In the genomic region with DNA sequence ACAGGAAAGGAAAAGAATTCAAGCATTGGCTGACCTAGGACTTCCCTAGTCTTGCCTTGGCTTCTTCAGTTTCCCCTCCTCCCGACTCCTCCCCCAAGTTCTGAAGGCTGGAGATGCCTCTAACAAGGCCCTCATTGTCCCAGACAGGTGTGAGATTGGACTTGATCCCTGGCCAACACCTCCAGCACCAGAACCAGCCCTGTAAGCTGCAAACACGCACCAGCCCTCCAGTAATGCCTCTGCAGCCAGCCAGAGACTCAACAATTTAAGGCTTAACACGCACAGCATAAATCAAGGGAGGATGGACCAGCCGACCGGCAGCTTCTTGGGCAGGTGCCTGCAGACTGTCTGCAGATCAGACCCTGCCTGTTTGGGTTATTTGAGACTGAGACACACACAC, we compare ENCODE assay signal across 22 mouse cellular contexts.
DNase-seq lines count a peak whose midpoint lies in the region; ATAC-seq and TF ChIP-seq lines count a peak whose summit lies in the region.
"Had no signal": no experiment of that assay in that cellular context is flagged by ENCODE, and none has a peak within 500 bp of the region (broad histone marks: within the 10 kb centered on the region; RNA-seq: fewer than 3 reads in every experiment).

No protein-coding gene starts in this region.

- no peaks in the 10 kb centered on the region for H3K9me3 ChIP-seq in intestine, embryonic 14.5 days (ENCODE audit: control insufficient read depth, low read length)
- no peaks in the 10 kb centered on the region for H3K9me3 ChIP-seq in intestine, postnatal 0 days (ENCODE audit: control insufficient read depth)
- H3K9me3 ChIP-seq in stomach, embryonic 16.5 days (replicated peaks; ENCODE audit: control insufficient read depth, low read length) = no peaks in the 10 kb centered on the region
- no peaks in the 10 kb centered on the region for H3K9me3 ChIP-seq in stomach, postnatal 0 days (ENCODE audit: control insufficient read depth, low read length)
- H3K9me3 ChIP-seq: forebrain, embryonic 15.5 days; heart, embryonic 13.5 days; hindbrain, embryonic 13.5 days; kidney, embryonic 15.5 days; midbrain, embryonic 15.5 days; stomach, embryonic 15.5 days had no signal

- no peak overlapping the region for H3K27ac ChIP-seq in intestine, embryonic 14.5 days (ENCODE audit: low read depth)
- H3K27ac ChIP-seq in intestine, postnatal 0 days (ENCODE audit: low read depth, low read length) = no peak overlapping the region
- no peak overlapping the region for H3K27ac ChIP-seq in stomach, embryonic 16.5 days (ENCODE audit: low read length)
- H3K27ac ChIP-seq in stomach, postnatal 0 days (replicated peaks) = no peak overlapping the region
- H3K27ac ChIP-seq: forebrain, embryonic 15.5 days; heart, adult 2 months; heart, embryonic 13.5 days; hindbrain, embryonic 13.5 days; kidney, embryonic 15.5 days; macrophage; midbrain, embryonic 15.5 days; stomach, embryonic 15.5 days had no signal

- DNase-seq in intestine, embryonic 14.5 days (ENCODE audit: low spot score) = no peak
- no peak for DNase-seq in stomach, postnatal 0 days (ENCODE audit: low spot score)
- DNase-seq in gonadal fat pad, adult 2 months (ENCODE audit: low read depth) = peak; percentile 87
- no peak for DNase-seq in urinary bladder, postnatal 10 days (ENCODE audit: low spot score)
- DNase-seq: adrenal gland, postnatal 14 days; cerebellum, adult 8-10 months; cerebellum, postnatal 36 days; gastrocnemius, postnatal 10 days; heart, adult 2 months; liver, postnatal 0 days had no signal

- WGBS in intestine, embryonic 14.5 days = 25% methylated on average over 5 of the region's 5 CpGs
- WGBS in intestine, postnatal 0 days = 37% methylated on average over 5 of the region's 5 CpGs
- 39% methylated on average over 5 of the region's 5 CpGs for WGBS in stomach, embryonic 16.5 days
- whole genome bisulfite sequencing in stomach, postnatal 0 days = 35% methylated on average over 5 of the region's 5 CpGs

- no peak for TF ChIP-seq CTCF in intestine, postnatal 0 days (IDR thresholded peaks at IDR 0.05; ENCODE audit: low read depth)
- TF ChIP-seq CTCF in stomach, postnatal 0 days (IDR thresholded peaks at IDR 0.05; ENCODE audit: low read depth) = no peak

- ATAC-seq in intestine, embryonic 14.5 days (replicated peaks; ENCODE audit: low FRiP score, low TSS enrichment, low read depth) = peak; percentile 57
- ATAC-seq in intestine, postnatal 0 days = no peak
- ATAC-seq in stomach, embryonic 16.5 days (ENCODE audit: insufficient read depth, low FRiP score) = peak; percentile 22; the same call in 1 of the 2 replicates
- no peak; the same call in 1 of the 2 replicates for ATAC-seq in stomach, postnatal 0 days (ENCODE audit: low FRiP score, low TSS enrichment)
- ATAC-seq in erythroid progenitor cell, adult 5-6 weeks (replicated peaks; ENCODE audit: low FRiP score, poor library complexity, severe bottlenecking) = no peak
- ATAC-seq: forebrain, embryonic 15.5 days; liver, postnatal 0 days; midbrain, embryonic 15.5 days had no signal

- H3K4me1 ChIP-seq in intestine, embryonic 14.5 days (replicated peaks; ENCODE audit: control insufficient read depth, insufficient read depth, low read length) = peaks cover 16% of the 10 kb centered on the region; the same call in 1 of the 2 replicates
- H3K4me1 ChIP-seq in intestine, postnatal 0 days (replicated peaks; ENCODE audit: control insufficient read depth, insufficient read depth, low read length) = no peaks in the 10 kb centered on the region
- H3K4me1 ChIP-seq in stomach, embryonic 16.5 days (ENCODE audit: control insufficient read depth, insufficient read depth, low read length) = peaks cover 17% of the 10 kb centered on the region
- H3K4me1 ChIP-seq in stomach, postnatal 0 days (replicated peaks; ENCODE audit: control insufficient read depth, insufficient read depth) = peaks cover 2% of the 10 kb centered on the region; the same call in 1 of the 2 replicates

- no peak overlapping the region for H3K4me3 ChIP-seq in intestine, embryonic 14.5 days (ENCODE audit: low read depth, low read length)
- H3K4me3 ChIP-seq in intestine, postnatal 0 days (ENCODE audit: low read depth, low read length) = no peak overlapping the region
- H3K4me3 ChIP-seq in stomach, embryonic 16.5 days (replicated peaks; ENCODE audit: low read length) = no peak overlapping the region
- no peak overlapping the region for H3K4me3 ChIP-seq in stomach, postnatal 0 days (ENCODE audit: low read depth, low read length)
- no peak overlapping the region for H3K4me3 ChIP-seq in myocyte
- H3K4me3 ChIP-seq: forebrain, embryonic 15.5 days; heart, adult 2 months; heart, embryonic 13.5 days; hindbrain, embryonic 13.5 days; kidney, embryonic 15.5 days; midbrain, embryonic 15.5 days; stomach, embryonic 15.5 days had no signal

- H3K9ac ChIP-seq in intestine, embryonic 14.5 days (ENCODE audit: low read length) = no peak overlapping the region
- H3K9ac ChIP-seq in intestine, postnatal 0 days (ENCODE audit: low read depth, low read length) = no peak overlapping the region
- H3K9ac ChIP-seq in stomach, embryonic 16.5 days (ENCODE audit: low read length) = no peak overlapping the region
- H3K9ac ChIP-seq in stomach, postnatal 0 days (ENCODE audit: low read length) = no peak overlapping the region
- H3K9ac ChIP-seq: forebrain, embryonic 15.5 days; heart, embryonic 13.5 days; hindbrain, embryonic 13.5 days; kidney, embryonic 15.5 days; liver, postnatal 0 days; midbrain, embryonic 15.5 days; stomach, embryonic 15.5 days had no signal

- H3K27me3 ChIP-seq in intestine, embryonic 14.5 days (replicated peaks; ENCODE audit: control insufficient read depth, insufficient read depth, low read length) = no peaks in the 10 kb centered on the region
- H3K27me3 ChIP-seq in intestine, postnatal 0 days (replicated peaks; ENCODE audit: control insufficient read depth, insufficient read depth, low read length) = no peaks in the 10 kb centered on the region
- no peaks in the 10 kb centered on the region for H3K27me3 ChIP-seq in stomach, embryonic 16.5 days (ENCODE audit: control insufficient read depth, insufficient read depth, low read length)
- H3K27me3 ChIP-seq in stomach, postnatal 0 days (ENCODE audit: control insufficient read depth, insufficient read depth, low read length) = no peaks in the 10 kb centered on the region
- no peaks in the 10 kb centered on the region for H3K27me3 ChIP-seq in myocyte (ENCODE audit: control insufficient read depth, insufficient read depth, insufficient read length)
- H3K27me3 ChIP-seq: forebrain, embryonic 15.5 days; midbrain, embryonic 15.5 days; stomach, embryonic 15.5 days had no signal

- H3ac ChIP-seq in myocyte (ENCODE audit: control insufficient read depth, insufficient read length) = no peak overlapping the region

- peaks cover 44% of the 10 kb centered on the region for H3K79me2 ChIP-seq in myocyte (ENCODE audit: control insufficient read depth, insufficient read depth)

- TF ChIP-seq POLR2A in myocyte (IDR thresholded peaks at IDR 0.05; ENCODE audit: insufficient read length, low read depth) = no peak

- no peaks in the 10 kb centered on the region for H3K36me3 ChIP-seq in intestine, embryonic 14.5 days (ENCODE audit: control insufficient read depth, insufficient read depth, low read length)
- H3K36me3 ChIP-seq in intestine, postnatal 0 days (ENCODE audit: control insufficient read depth, insufficient read depth) = no peaks in the 10 kb centered on the region
- H3K36me3 ChIP-seq in stomach, embryonic 16.5 days (ENCODE audit: control insufficient read depth, insufficient read depth, low read length) = no peaks in the 10 kb centered on the region
- H3K36me3 ChIP-seq in stomach, postnatal 0 days (ENCODE audit: control insufficient read depth, insufficient read depth, low read length) = no peaks in the 10 kb centered on the region
- H3K36me3 ChIP-seq in myocyte (ENCODE audit: control insufficient read depth, insufficient read depth) = peaks cover 51% of the 10 kb centered on the region
- H3K36me3 ChIP-seq: forebrain, embryonic 15.5 days; heart, embryonic 13.5 days; hindbrain, embryonic 13.5 days; kidney, embryonic 15.5 days; midbrain, embryonic 15.5 days; stomach, embryonic 15.5 days had no signal

- no peak for TF ChIP-seq EP300 in stomach, postnatal 0 days (optimal IDR thresholded peaks at IDR 0.05)

- H3K4me2 ChIP-seq in intestine, embryonic 14.5 days (ENCODE audit: low read length) = no peak overlapping the region
- H3K4me2 ChIP-seq in intestine, postnatal 0 days (replicated peaks; ENCODE audit: low read depth) = no peak overlapping the region
- H3K4me2 ChIP-seq in stomach, embryonic 16.5 days (ENCODE audit: low read depth, low read length) = no peak overlapping the region
- no peak overlapping the region for H3K4me2 ChIP-seq in stomach, postnatal 0 days (replicated peaks; ENCODE audit: low read depth)
- no peak overlapping the region for H3K4me2 ChIP-seq in myocyte (ENCODE audit: low read depth)
- H3K4me2 ChIP-seq: forebrain, embryonic 15.5 days; hindbrain, embryonic 13.5 days; kidney, embryonic 15.5 days; liver, embryonic 11.5 days; midbrain, embryonic 15.5 days; stomach, embryonic 15.5 days had no signal

TF ChIP-seq in myocyte, 11 proteins besides CTCF, POLR2A, EP300 and RAD21:
- TF ChIP-seq MAX (IDR thresholded peaks at IDR 0.05; ENCODE audit: low read depth) = no peak
- TF ChIP-seq POLR2AphosphoS2 (IDR thresholded peaks at IDR 0.05; ENCODE audit: insufficient read length, low read depth) = peak; percentile 15
TF ChIP-seq in myocyte: peak in this region for 1.

Comparison
In these comparisons a context has a peak if more than half of its experiments do, and no peak if none do; other contexts are left out.
1. ATAC-seq: peak in intestine, embryonic 14.5 days (single experiment) and stomach, embryonic 16.5 days (single experiment); none in intestine, postnatal 0 days (single experiment), stomach, postnatal 0 days (single experiment) and erythroid progenitor cell, adult 5-6 weeks (single experiment).